Mouse (Mus musculus): Measurements from ENCODE around the gene Zdhhc16. TPM values are rescaled to one million over a fixed set of nuclear protein-coding genes. Genes with fewer than 3 reads are reported as not detected.

Gene Zdhhc16
- polyA plus RNA-seq (2016; fragmentation: Nextera tagmentation; extraction: Ambion mirVana), result 85.8 and 92.4 TPM in 2 replicates

GRCm38 (mm10) chr19:41933179-41934086 lies at the start of gene Zdhhc16, which contains the start of gene Exosc1:
Zdhhc16 (plus strand) TSS chr19:41933480.
Exosc1 (minus strand) TSS chr19:41933423.
- Histone ChIP-seq H3K4me3 (peak within 1 kb of the TSS; percentile 98), H3K27me3 (ENCODE audit: poor library complexity, severe bottlenecking) (no peaks in the 10 kb centered on the region), H3K27ac (peak within 1 kb of the TSS; percentile 86), H3K4me1 (peaks cover 25% of the 10 kb centered on the region), H3K36me3 (replicated peaks) (peaks cover 55% of the 10 kb centered on the region), H3K9me3 (no peaks in the 10 kb centered on the region)
- DNase-seq (ENCODE audit: extremely low spot score, low spot score), result peak; percentile 98
- WGBS, result under 1% methylated on average over 47 of the region's 47 CpGs

- H3K27ac ChIP-seq, result no peak overlapping the region
- no peaks in the 10 kb centered on the region for H3K4me1 ChIP-seq
- 97% methylated on average over 9 of the region's 9 CpGs for WGBS
- peaks cover 97% of the 10 kb centered on the region for H3K36me3 ChIP-seq (replicated peaks)
- H3K9me3 ChIP-seq, result no peaks in the 10 kb centered on the region
- no peaks in the 10 kb centered on the region for H3K27me3 ChIP-seq (ENCODE audit: poor library complexity, severe bottlenecking)
- no peak for DNase-seq (ENCODE audit: extremely low spot score, low spot score)
- no peak overlapping the region for H3K4me3 ChIP-seq
Measured at GRCm38 (mm10) chr19:41883882-41884281, 49.4 kb upstream of the Zdhhc16 start.

- no peak for DNase-seq (ENCODE audit: extremely low spot score, low spot score)
- Histone ChIP-seq H3K4me1 (no peaks in the 10 kb centered on the region), H3K27ac (no peak overlapping the region), H3K4me3 (no peak overlapping the region), H3K9me3 (no peaks in the 10 kb centered on the region), H3K27me3 (ENCODE audit: poor library complexity, severe bottlenecking) (no peaks in the 10 kb centered on the region), H3K36me3 (replicated peaks) (peaks cover 94% of the 10 kb centered on the region)
Measured at GRCm38 (mm10) chr19:41888191-41888590, 45.1 kb upstream of the Zdhhc16 start.

GRCm38 (mm10) chr19:41894959-41895358 lies 38.3 kb upstream of the Zdhhc16 start:
- DNase-seq (ENCODE audit: extremely low spot score, low spot score), result no peak
- peaks cover 20% of the 10 kb centered on the region for H3K4me1 ChIP-seq
- peaks cover 34% of the 10 kb centered on the region for H3K36me3 ChIP-seq (replicated peaks)
- no peaks in the 10 kb centered on the region for H3K27me3 ChIP-seq (ENCODE audit: poor library complexity, severe bottlenecking)
- no peaks in the 10 kb centered on the region for H3K9me3 ChIP-seq
- no peak overlapping the region for H3K27ac ChIP-seq
- H3K4me3 ChIP-seq, result peak overlapping the region; percentile 83
- 57% methylated on average over 7 of the region's 7 CpGs for WGBS

- Histone ChIP-seq H3K27ac (peak within 1 kb of the TSS; percentile 75), H3K4me1 (peaks cover 20% of the 10 kb centered on the region), H3K9me3 (no peaks in the 10 kb centered on the region), H3K36me3 (replicated peaks) (peaks cover 27% of the 10 kb centered on the region), H3K4me3 (peak within 1 kb of the TSS; percentile 83), H3K27me3 (ENCODE audit: poor library complexity, severe bottlenecking) (no peaks in the 10 kb centered on the region)
- DNase-seq (ENCODE audit: extremely low spot score, low spot score), result peak; percentile 83
- 1% methylated on average over 46 of the region's 46 CpGs for WGBS
Measured at GRCm38 (mm10) chr19:41895460-41896318, 37.6 kb upstream of the Zdhhc16 start, which contains the start of gene Rrp12. Rrp12 (minus strand) TSS chr19:41896173.

GRCm38 (mm10) chr19:41896319-41896711 lies 37.0 kb upstream of the Zdhhc16 start:
- Histone ChIP-seq H3K36me3 (replicated peaks) (peaks cover 20% of the 10 kb centered on the region), H3K4me1 (peaks cover 20% of the 10 kb centered on the region), H3K27ac (peak overlapping the region; percentile 75), H3K4me3 (peak overlapping the region; percentile 83), H3K9me3 (no peaks in the 10 kb centered on the region), H3K27me3 (ENCODE audit: poor library complexity, severe bottlenecking) (no peaks in the 10 kb centered on the region)
- no peak for DNase-seq (ENCODE audit: extremely low spot score, low spot score)
- WGBS, result 18% methylated on average over 18 of the region's 18 CpGs

GRCm38 (mm10) chr19:41898860-41899259 lies 34.4 kb upstream of the Zdhhc16 start:
- no peak overlapping the region for H3K4me3 ChIP-seq
- no peaks in the 10 kb centered on the region for H3K9me3 ChIP-seq
- peaks cover 20% of the 10 kb centered on the region for H3K4me1 ChIP-seq
- DNase-seq (ENCODE audit: extremely low spot score, low spot score), result no peak
- WGBS, result 54% methylated on average over 4 of the region's 4 CpGs
- H3K27ac ChIP-seq, result no peak overlapping the region
- no peaks in the 10 kb centered on the region for H3K36me3 ChIP-seq (replicated peaks)
- no peaks in the 10 kb centered on the region for H3K27me3 ChIP-seq (ENCODE audit: poor library complexity, severe bottlenecking)

- WGBS, result 81% methylated on average over 8 of the region's 8 CpGs
- H3K9me3 ChIP-seq, result no peaks in the 10 kb centered on the region
- no peak overlapping the region for H3K27ac ChIP-seq
- no peak overlapping the region for H3K4me3 ChIP-seq
- peaks cover 8% of the 10 kb centered on the region for H3K4me1 ChIP-seq
- no peak for DNase-seq (ENCODE audit: extremely low spot score, low spot score)
- no peaks in the 10 kb centered on the region for H3K27me3 ChIP-seq (ENCODE audit: poor library complexity, severe bottlenecking)
- no peaks in the 10 kb centered on the region for H3K36me3 ChIP-seq (replicated peaks)
Measured at GRCm38 (mm10) chr19:41900495-41901090, 32.7 kb upstream of the Zdhhc16 start.

GRCm38 (mm10) chr19:41901696-41902095 lies 31.6 kb upstream of the Zdhhc16 start:
- WGBS, result 66% methylated on average over 2 of the region's 2 CpGs
- Histone ChIP-seq H3K27me3 (ENCODE audit: poor library complexity, severe bottlenecking) (no peaks in the 10 kb centered on the region), H3K4me1 (peaks cover under 1% of the 10 kb centered on the region), H3K4me3 (no peak overlapping the region), H3K27ac (no peak overlapping the region), H3K36me3 (replicated peaks) (no peaks in the 10 kb centered on the region), H3K9me3 (no peaks in the 10 kb centered on the region)
- no peak for DNase-seq (ENCODE audit: extremely low spot score, low spot score)

GRCm38 (mm10) chr19:41902848-41903593 lies 30.3 kb upstream of the Zdhhc16 start:
- Histone ChIP-seq H3K9me3 (no peaks in the 10 kb centered on the region), H3K4me3 (no peak overlapping the region), H3K4me1 (no peaks in the 10 kb centered on the region), H3K27ac (no peak overlapping the region), H3K27me3 (ENCODE audit: poor library complexity, severe bottlenecking) (no peaks in the 10 kb centered on the region), H3K36me3 (replicated peaks) (no peaks in the 10 kb centered on the region)
- 85% methylated on average over 10 of the region's 10 CpGs for WGBS
- DNase-seq (ENCODE audit: extremely low spot score, low spot score), result no peak

- 98% methylated on average over 2 of the region's 2 CpGs for WGBS
- Histone ChIP-seq H3K27ac (no peak overlapping the region), H3K4me3 (no peak overlapping the region), H3K4me1 (no peaks in the 10 kb centered on the region), H3K9me3 (no peaks in the 10 kb centered on the region), H3K36me3 (replicated peaks) (no peaks in the 10 kb centered on the region), H3K27me3 (ENCODE audit: poor library complexity, severe bottlenecking) (no peaks in the 10 kb centered on the region)
- no peak for DNase-seq (ENCODE audit: extremely low spot score, low spot score)
Measured at GRCm38 (mm10) chr19:41905246-41905645, 28.0 kb upstream of the Zdhhc16 start.
